Mouse (Mus musculus) thymus, adult 2 months (tissue): ENCODE results near the gene Manea. TPM values are rescaled to one million over a fixed set of nuclear protein-coding genes. Genes with fewer than 3 reads are reported as not detected.
A peak's percentile ranks its signal among the peaks of the same experiment; 100 is the strongest.

Source experiments
- DNase-seq: peaks from one replicate; pipeline ENCODE4 v3.0.0; 2021
- H3K27ac ChIP-seq: fragments of 200-500 bp; 2 replicates; pipeline ENCODE4 v1.5.1; 2012; ENCODE audit warnings: low read length, control low read depth; ENCODE audit not compliant: control insufficient read depth, insufficient read depth
- H3K27me3 ChIP-seq: fragments of 200-500 bp; 2 replicates; pipeline ENCODE4 v1.6.1; 2012; ENCODE audit warnings: mild to moderate bottlenecking, low read length, moderate library complexity, mixed read lengths; ENCODE audit not compliant: control insufficient read depth, insufficient read depth
- H3K36me3 ChIP-seq: fragments of 200-500 bp; 2 replicates; pipeline ENCODE4 v1.6.1; 2012; ENCODE audit warnings: mild to moderate bottlenecking, low read length, moderate library complexity; ENCODE audit not compliant: control insufficient read depth, insufficient read depth
- H3K4me1 ChIP-seq: fragments of 200-500 bp; replicated peaks from 2 replicates; pipeline ENCODE4 v1.6.1; 2012; ENCODE audit warnings: low read length; ENCODE audit not compliant: control insufficient read depth, insufficient read depth
- H3K4me3 ChIP-seq: fragments of 200-500 bp; 2 replicates; pipeline ENCODE4 v1.5.1; 2012; ENCODE audit warnings: mild to moderate bottlenecking, low read length, control low read depth, moderate library complexity; ENCODE audit not compliant: control insufficient read depth, insufficient read depth
- CTCF ChIP-seq: fragments of 200-500 bp; IDR thresholded peaks from 2 replicates; pipeline ENCODE4 v1.5.1; 2012; ENCODE audit warnings: mild to moderate bottlenecking, control low read depth, low read length, moderate library complexity, borderline replicate concordance; ENCODE audit not compliant: control insufficient read depth, poor library complexity, insufficient read depth; ENCODE audit errors: extremely low read depth
- POLR2A ChIP-seq: fragments of 200-500 bp; IDR thresholded peaks from 2 replicates; pipeline ENCODE4 v1.6.1; 2012; ENCODE audit warnings: mild to moderate bottlenecking, low read length, control low read depth, moderate library complexity; ENCODE audit not compliant: control insufficient read depth, poor library complexity, insufficient read depth; ENCODE audit errors: extremely low read depth
- WGBS: fragments of 180-500 bp; shearing (Covaris S2); methylation state at CpG from one replicate; pipeline ENCODE4 v1.1.7; 2018; 5-methylcytosine and 5-hydroxymethylcytosine counted together
- polyA plus RNA-seq: library from polyadenylated mRNA; depleted of rRNA; stranded (reverse); fragments of >200 nt; gene quantifications from 2 replicates; pipeline ENCODE4 v1.2.3, GENCODE M21; 2012; rRNA removed

Gene Manea
- polyA plus RNA-seq, result 11.3 and 13.8 TPM in 2 replicates

DNA sequence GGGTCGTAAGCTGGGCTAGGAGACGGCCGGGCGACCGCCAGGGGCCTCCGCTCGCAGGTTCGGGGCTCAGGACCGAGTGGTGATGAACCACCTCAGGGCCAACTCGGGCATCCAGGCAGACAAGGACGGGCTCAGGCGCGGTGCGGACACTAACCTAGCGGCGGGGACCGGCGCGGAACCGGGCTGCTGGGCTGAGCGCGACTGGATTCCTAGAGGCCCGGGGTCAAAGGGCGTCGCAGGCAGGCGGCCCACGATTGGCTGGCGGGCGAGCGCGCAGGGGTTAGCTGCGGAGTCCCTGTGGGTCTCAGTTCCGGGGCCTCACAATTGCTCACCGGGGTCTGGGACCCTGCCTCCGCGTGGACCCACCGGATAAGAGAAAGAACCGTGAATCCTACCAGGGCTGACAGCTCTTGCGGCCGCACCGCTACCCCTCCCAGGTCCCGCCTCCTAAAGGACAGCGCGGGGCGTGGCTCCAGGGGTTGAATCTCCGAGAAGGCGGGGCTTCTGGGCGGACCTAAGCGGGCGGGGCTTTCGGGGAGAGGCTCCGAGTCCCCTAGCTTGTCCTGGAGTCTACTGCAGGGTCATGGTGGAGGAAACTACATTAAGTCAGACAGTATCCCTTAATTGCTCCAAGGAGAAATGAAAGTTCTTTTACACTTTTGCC lies at the start of gene Manea:
TSS of gene Manea (minus strand) at position 449 of the 664 bp plus-strand sequence.
- H3K4me3 ChIP-seq, result peak within 1 kb of the TSS; percentile 91
- no peaks in the 10 kb centered on the region; the same call in 1 of the 2 replicates for H3K4me1 ChIP-seq
- no peaks in the 10 kb centered on the region for H3K27me3 ChIP-seq
- TF ChIP-seq POLR2A (peak; percentile 62; the same call in 1 of the 2 replicates), CTCF (peak; percentile 42; the same call in 1 of the 2 replicates)
- under 1% methylated on average over 52 of the region's 52 CpGs for WGBS
- H3K36me3 ChIP-seq, result no peaks in the 10 kb centered on the region
- peak; percentile 96 for DNase-seq
- H3K27ac ChIP-seq, result peak within 1 kb of the TSS; percentile 53; the same call in 1 of the 2 replicates

GRCm38 (mm10) chr4:26354616-26355015 lies 7.9 kb upstream of the Manea start:
- Histone ChIP-seq H3K36me3 (no peaks in the 10 kb centered on the region), H3K4me1 (no peaks in the 10 kb centered on the region), H3K4me3 (no peak overlapping the region), H3K27ac (no peak overlapping the region), H3K27me3 (no peaks in the 10 kb centered on the region)
- 95% methylated on average over 2 of the region's 2 CpGs for WGBS
- TF ChIP-seq CTCF, result no peak
- TF ChIP-seq POLR2A, result no peak
- DNase-seq, result no peak

DNA sequence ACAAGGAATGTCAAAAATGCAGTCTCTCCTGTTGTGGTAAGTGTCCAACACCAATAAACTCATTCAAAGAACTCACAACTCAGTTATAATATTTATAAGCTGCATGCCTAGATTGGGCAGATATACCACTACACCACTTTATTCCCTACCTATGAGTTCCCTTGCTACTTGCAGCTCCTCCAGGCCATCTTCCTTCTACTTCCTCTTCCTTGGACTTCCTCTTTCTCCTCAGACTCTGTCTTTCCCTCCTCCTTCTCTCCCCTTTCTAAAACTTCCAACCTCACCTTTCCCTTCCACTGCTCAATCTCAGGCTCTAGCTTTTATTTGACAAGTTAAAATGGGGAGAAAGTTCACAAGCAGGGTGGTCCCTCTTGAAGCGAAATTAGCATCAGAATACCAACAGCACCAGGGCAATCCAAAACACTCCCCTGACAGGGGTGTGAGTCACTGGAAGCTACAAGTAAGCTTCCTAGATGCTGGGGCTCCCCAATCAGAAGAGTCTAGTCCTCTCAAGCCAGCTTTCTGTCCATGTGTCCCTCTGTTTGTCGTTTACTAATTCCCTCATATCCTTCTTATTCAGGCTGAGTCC lies 7.0 kb upstream of the Manea start:
- Histone ChIP-seq H3K4me3 (no peak overlapping the region), H3K36me3 (no peaks in the 10 kb centered on the region), H3K27me3 (no peaks in the 10 kb centered on the region), H3K4me1 (no peaks in the 10 kb centered on the region), H3K27ac (no peak overlapping the region)
- no peak for DNase-seq
- TF ChIP-seq POLR2A, result no peak
- no peak for TF ChIP-seq CTCF
- WGBS, result 53% methylated on average over 2 of the region's 2 CpGs

DNA sequence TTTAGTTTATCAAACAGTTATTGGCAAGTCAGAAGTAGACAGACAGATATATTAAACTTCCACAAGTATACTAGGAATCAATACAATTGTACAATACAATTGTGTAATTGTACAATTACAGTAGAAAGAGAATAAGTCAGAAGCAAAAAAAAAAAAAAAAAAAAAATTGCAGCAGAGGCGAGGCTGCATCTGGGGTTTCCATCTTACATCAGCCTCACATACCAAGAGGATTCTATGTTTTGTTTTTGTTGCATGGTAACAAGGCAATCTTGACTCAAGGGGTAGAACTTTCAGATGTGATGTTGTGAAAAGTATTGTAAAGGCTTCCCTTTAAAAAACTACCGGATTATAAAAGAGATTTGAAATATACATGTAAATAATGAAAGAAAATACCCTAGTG lies 548 bp upstream of the Manea start:
- Histone ChIP-seq H3K36me3 (no peaks in the 10 kb centered on the region), H3K4me3 (no peak overlapping the region), H3K27me3 (no peaks in the 10 kb centered on the region), H3K4me1 (no peaks in the 10 kb centered on the region; the same call in 1 of the 2 replicates), H3K27ac (no peak overlapping the region)
- no peak for DNase-seq
- WGBS, result 53% methylated on average over 2 of the region's 2 CpGs
- no peak for TF ChIP-seq CTCF

- peak overlapping the region; percentile 53; the same call in 1 of the 2 replicates for H3K27ac ChIP-seq
- H3K4me3 ChIP-seq, result peak overlapping the region; percentile 91
- no peaks in the 10 kb centered on the region for H3K27me3 ChIP-seq
- 3% methylated on average over 16 of the region's 16 CpGs for WGBS
- H3K4me1 ChIP-seq, result no peaks in the 10 kb centered on the region; the same call in 1 of the 2 replicates
- TF ChIP-seq CTCF (no peak), POLR2A (no peak)
- no peaks in the 10 kb centered on the region for H3K36me3 ChIP-seq
- DNase-seq, result peak; percentile 6
Measured at GRCm38 (mm10) chr4:26345741-26346442, 799 bp downstream of the Manea start.

DNA sequence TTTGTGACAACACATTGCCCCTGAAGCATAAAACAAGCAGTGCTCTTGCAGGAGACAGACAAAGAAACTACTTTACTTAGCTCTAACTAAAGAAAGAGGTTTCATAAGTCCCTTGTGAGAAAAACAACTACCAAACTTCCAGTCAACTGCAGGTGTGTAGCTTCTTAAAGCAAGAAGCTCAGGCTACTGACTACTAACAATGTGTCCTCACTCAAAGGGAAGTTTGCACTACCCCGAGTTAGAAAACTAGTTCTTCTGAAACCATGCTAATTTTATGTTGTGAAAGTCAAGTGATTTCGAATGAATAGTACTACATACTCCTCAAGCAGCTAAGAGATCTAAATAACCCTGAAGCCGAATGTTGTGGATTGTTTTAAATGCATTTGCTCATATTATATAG lies 1.6 kb downstream of the Manea start:
- TF ChIP-seq POLR2A (no peak), CTCF (no peak)
- Histone ChIP-seq H3K4me3 (no peak overlapping the region), H3K27ac (no peak overlapping the region), H3K27me3 (no peaks in the 10 kb centered on the region), H3K36me3 (no peaks in the 10 kb centered on the region), H3K4me1 (no peaks in the 10 kb centered on the region; the same call in 1 of the 2 replicates)
- no peak for DNase-seq
- 32% methylated on average over 3 of the region's 3 CpGs for WGBS
